Mouse (Mus musculus) thymus, adult 2 months (tissue): Measurements from ENCODE around the gene Stk10.

Source experiments
- CTCF ChIP-seq: fragments of 200-500 bp; IDR thresholded peaks from 2 replicates; pipeline ENCODE4 v1.5.1; 2012; ENCODE audit warnings: mild to moderate bottlenecking, control low read depth, low read length, moderate library complexity, borderline replicate concordance; ENCODE audit not compliant: control insufficient read depth, poor library complexity, insufficient read depth; ENCODE audit errors: extremely low read depth
- POLR2A ChIP-seq: fragments of 200-500 bp; IDR thresholded peaks from 2 replicates; pipeline ENCODE4 v1.6.1; 2012; ENCODE audit warnings: mild to moderate bottlenecking, low read length, control low read depth, moderate library complexity; ENCODE audit not compliant: control insufficient read depth, poor library complexity, insufficient read depth; ENCODE audit errors: extremely low read depth

GRCm38 (mm10) chr11:32662082-32662656, 129.1 kb downstream of the Stk10 start:
- no peak for TF ChIP-seq POLR2A
- no peak for TF ChIP-seq CTCF
